Comparison of ENCODE assay signal across 13 mouse cellular contexts in genomic region chr10:36774898-36775297, GRCm38 (mm10).
"Had no signal": no experiment of that assay in that cellular context is flagged by ENCODE, and none has a peak within 500 bp of the region (broad histone marks: within the 10 kb centered on the region; RNA-seq: fewer than 3 reads in every experiment).

No protein-coding gene starts in this region.

- H3K9me3 ChIP-seq: limb, embryonic 13.5 days; liver, embryonic 15.5 days had no signal

- H3K9ac ChIP-seq: limb, embryonic 13.5 days; liver, embryonic 15.5 days had no signal

- DNase-seq: kidney, postnatal 10 days; kidney, postnatal 4 days; left cerebral cortex, postnatal 4 days; lung, adult 2 months; lung, postnatal 36 days; retina, postnatal 1 day; thymus, adult 18-20 months; thymus, postnatal 14 days had no signal

- H3K27me3 ChIP-seq: limb, embryonic 13.5 days; liver, embryonic 15.5 days had no signal

- H3K4me1 ChIP-seq: limb, embryonic 13.5 days; liver, embryonic 15.5 days had no signal

- H3K36me3 ChIP-seq: limb, embryonic 13.5 days; liver, embryonic 15.5 days had no signal

- H3K4me2 ChIP-seq: limb, embryonic 13.5 days; liver, embryonic 11.5 days; liver, embryonic 15.5 days had no signal

- H3K4me3 ChIP-seq: layer of hippocampus, adult 2 months; limb, embryonic 13.5 days; liver, embryonic 15.5 days had no signal

- ATAC-seq: lung, postnatal 0 days had no signal

- H3K27ac ChIP-seq: layer of hippocampus, adult 2 months; limb, embryonic 13.5 days; liver, embryonic 15.5 days had no signal
